Mouse (Mus musculus) CH12.LX (cell line): ENCODE data around the gene Nle1.

ENCODE experiments used
- CHD2 ChIP-seq: IDR thresholded peaks from 2 replicates; pipeline ENCODE4 v1.6.1; 2011; ENCODE audit warnings: low read length, improper control_type of control experiment
- CTCF ChIP-seq, 2 experiments: IDR thresholded peaks in 1 of 2; conservative IDR thresholded peaks in 1 of 2; 2 replicates each; pipeline ENCODE4 v1.5.1; 2011 to 2012; ENCODE audit warnings: low read depth in 2 of 2, low read length in 2 of 2, improper control_type of control experiment in 1 of 2, inconsistent platforms in 1 of 2, mild to moderate bottlenecking in 1 of 2, moderate library complexity in 1 of 2
- EP300 ChIP-seq: IDR thresholded peaks from 2 replicates; pipeline ENCODE4 v1.6.1; 2011; ENCODE audit warnings: low read length, improper control_type of control experiment
- ETS1 ChIP-seq: conservative IDR thresholded peaks from 2 replicates; pipeline ENCODE4 v1.6.1; 2012; ENCODE audit warnings: low read depth, mild to moderate bottlenecking, inconsistent platforms, low read length, improper control_type of control experiment, moderate library complexity
- MAX ChIP-seq: IDR thresholded peaks from 2 replicates; pipeline ENCODE4 v1.6.1; 2011; ENCODE audit warnings: low read length, improper control_type of control experiment
- NELFE ChIP-seq: IDR thresholded peaks from 2 replicates; pipeline ENCODE4 v1.6.1; 2011; ENCODE audit warnings: low read depth, low read length, improper control_type of control experiment
- POLR2A ChIP-seq: IDR thresholded peaks from 2 replicates; pipeline ENCODE4 v1.6.1; 2011; ENCODE audit warnings: low read depth, mild to moderate bottlenecking, improper control_type of control experiment, low read length
- TCF12 ChIP-seq: IDR thresholded peaks from 2 replicates; pipeline ENCODE4 v1.6.1; 2014; ENCODE audit warnings: low read depth, mild to moderate bottlenecking, inconsistent platforms, low read length, improper control_type of control experiment

DNA sequence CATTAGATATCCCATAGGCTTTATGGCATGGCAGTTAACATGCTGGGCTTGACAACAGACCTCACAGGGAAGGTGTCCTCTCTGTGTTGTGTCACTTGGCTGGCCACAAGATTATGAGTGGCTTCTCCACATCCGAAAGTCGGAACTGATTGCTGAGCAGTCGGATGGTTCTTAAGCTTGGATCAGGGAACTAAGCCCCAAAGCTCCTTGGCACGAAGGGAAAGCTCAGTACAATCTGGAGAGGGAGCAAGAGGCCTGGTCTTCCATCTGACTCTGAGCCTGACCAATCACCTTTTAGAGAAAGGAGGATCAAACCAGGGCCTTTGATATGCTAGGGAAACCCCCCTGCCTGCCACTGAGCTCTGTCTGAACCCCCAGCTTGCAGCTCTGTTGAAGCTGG is 13.5 kb upstream of the Nle1 start:
- TF ChIP-seq EP300 = no peak
- no peak for TF ChIP-seq CTCF (conservative IDR thresholded peaks at IDR 0.05 in 1 of 2, IDR thresholded peaks at IDR 0.05 in 1 of 2; ENCODE audit: low read depth in 2 of 2, low read length in 2 of 2)
- TF ChIP-seq POLR2A = no peak
- no peak for TF ChIP-seq ETS1
- no peak for TF ChIP-seq CHD2
- no peak for TF ChIP-seq MAX
- TF ChIP-seq TCF12 = no peak
- TF ChIP-seq NELFE = no peak
